Mouse (Mus musculus) neutrophil, adult 5-6 weeks (primary cell): ENCODE results near the gene Mettl24. TPM values are rescaled to one million over a fixed set of nuclear protein-coding genes. Genes with fewer than 3 reads are reported as not detected.
"Not testable (repeated sequence)": the region's sequence is repeated elsewhere in the genome, so short reads cannot be mapped to it uniquely, and the experiment has no call there.

ENCODE experiments used
- ATAC-seq: fragments of 151-379, 151-347 bp; 2 replicates; pipeline ENCODE4 v1.8.0; 2017; ENCODE audit warnings: mild to moderate bottlenecking, moderate TSS enrichment; ENCODE audit not compliant: insufficient number of reproducible peaks, poor library complexity, low FRiP score, severe bottlenecking; ENCODE audit errors: extremely low read depth
- total RNA-seq: library from RNA; stranded (forward); fragments of 200-1000 nt; gene quantifications from 2 replicates; pipeline ENCODE4 v1.2.3, GENCODE M21; 2017

Mettl24 gene
- total RNA-seq, 1 experiment from 2014 or later, result not detected

GRCm38 (mm10) chr10:40763084-40763720 lies 80.1 kb downstream of the Mettl24 start:
- no peak for ATAC-seq

- ATAC-seq, result no peak
Observed at GRCm38 (mm10) chr10:40772266-40772665, 89.2 kb downstream of the Mettl24 start.

- no peak for ATAC-seq
Observed at GRCm38 (mm10) chr10:40775151-40775550, 92.1 kb downstream of the Mettl24 start.

GRCm38 (mm10) chr10:40775655-40776054 lies 92.6 kb downstream of the Mettl24 start:
- ATAC-seq, result no peak

GRCm38 (mm10) chr10:40777171-40777570 lies 94.1 kb downstream of the Mettl24 start:
- no peak for ATAC-seq

GRCm38 (mm10) chr10:40778472-40778871 lies 95.4 kb downstream of the Mettl24 start:
- no peak for ATAC-seq

GRCm38 (mm10) chr10:40790406-40790805 lies 107.3 kb downstream of the Mettl24 start:
- ATAC-seq, result no peak

- ATAC-seq, result no peak
Observed at GRCm38 (mm10) chr10:40792115-40792514, 109.0 kb downstream of the Mettl24 start.

- no peak for ATAC-seq
Observed at GRCm38 (mm10) chr10:40805221-40805620, 122.1 kb downstream of the Mettl24 start.

GRCm38 (mm10) chr10:40806221-40806620 lies 123.1 kb downstream of the Mettl24 start:
- ATAC-seq, result no peak

- not testable (repeated sequence) for ATAC-seq
Observed at GRCm38 (mm10) chr10:40809411-40809910, 126.4 kb downstream of the Mettl24 start.

- ATAC-seq, result no peak
Observed at GRCm38 (mm10) chr10:40813627-40814026, 130.5 kb downstream of the Mettl24 start.

GRCm38 (mm10) chr10:40816471-40816870 lies 133.4 kb downstream of the Mettl24 start:
- no peak for ATAC-seq

- ATAC-seq, result no peak
Observed at GRCm38 (mm10) chr10:40825952-40826351, 142.9 kb downstream of the Mettl24 start.

GRCm38 (mm10) chr10:40827706-40828105 lies 144.6 kb downstream of the Mettl24 start:
- no peak for ATAC-seq

- ATAC-seq, result no peak
Observed at GRCm38 (mm10) chr10:40830312-40830711, 147.2 kb downstream of the Mettl24 start.

GRCm38 (mm10) chr10:40831267-40831666 lies 148.2 kb downstream of the Mettl24 start:
- ATAC-seq, result no peak

GRCm38 (mm10) chr10:40840086-40840485 lies 157.0 kb downstream of the Mettl24 start:
- ATAC-seq, result no peak

- ATAC-seq, result no peak
Observed at GRCm38 (mm10) chr10:40843841-40844240, 160.8 kb downstream of the Mettl24 start.

- no peak for ATAC-seq
Observed at GRCm38 (mm10) chr10:40844546-40844945, 161.5 kb downstream of the Mettl24 start.

- no peak for ATAC-seq
Observed at GRCm38 (mm10) chr10:40845626-40846025, 162.5 kb downstream of the Mettl24 start.
